Mouse (Mus musculus): ENCODE results near the gene Gm28047. TPM values are rescaled to one million over a fixed set of nuclear protein-coding genes. Genes with fewer than 3 reads are reported as not detected.

Gene Gm28047
- polyA plus RNA-seq, 1 experiment from 2014 or later = not detected

- H3K4me2 ChIP-seq (ENCODE audit: low read depth, low read length) = no peak overlapping the region
- no peaks in the 10 kb centered on the region for H3K4me1 ChIP-seq (replicated peaks; ENCODE audit: control insufficient read depth, insufficient read depth, low read length)
- H3K27me3 ChIP-seq (ENCODE audit: control insufficient read depth, insufficient read depth, low read depth, low read length) = no peaks in the 10 kb centered on the region
- ATAC-seq (ENCODE audit: low read depth) = no peak
- H3K9me3 ChIP-seq (ENCODE audit: control insufficient read depth, low read length) = no peaks in the 10 kb centered on the region
- H3K4me3 ChIP-seq (ENCODE audit: low read length) = no peak overlapping the region
- peaks cover 35% of the 10 kb centered on the region for H3K36me3 ChIP-seq (ENCODE audit: control insufficient read depth, insufficient read depth, low read length)
- no peak overlapping the region for H3K9ac ChIP-seq (ENCODE audit: low read length)
- WGBS = 69% methylated on average over 3 of the region's 3 CpGs
- no peak overlapping the region for H3K27ac ChIP-seq (ENCODE audit: low read length)
Observed at GRCm38 (mm10) chr15:102546677-102547427, 78.0 kb downstream of the Gm28047 start.

GRCm38 (mm10) chr15:102546246-102546645 lies 78.6 kb downstream of the Gm28047 start:
- no peak overlapping the region for H3K4me2 ChIP-seq (ENCODE audit: low read depth, low read length)
- peaks cover 35% of the 10 kb centered on the region for H3K36me3 ChIP-seq (ENCODE audit: control insufficient read depth, insufficient read depth, low read length)
- no peak overlapping the region for H3K4me3 ChIP-seq (ENCODE audit: low read length)
- H3K27ac ChIP-seq (ENCODE audit: low read length) = no peak overlapping the region
- no peaks in the 10 kb centered on the region for H3K9me3 ChIP-seq (ENCODE audit: control insufficient read depth, low read length)
- H3K4me1 ChIP-seq (replicated peaks; ENCODE audit: control insufficient read depth, insufficient read depth, low read length) = no peaks in the 10 kb centered on the region
- H3K9ac ChIP-seq (ENCODE audit: low read length) = no peak overlapping the region
- no peaks in the 10 kb centered on the region for H3K27me3 ChIP-seq (ENCODE audit: control insufficient read depth, insufficient read depth, low read depth, low read length)
- no peak for ATAC-seq (ENCODE audit: low read depth)
- WGBS = 86% methylated on average over 3 of the region's 3 CpGs

- no peak for ATAC-seq (ENCODE audit: low read depth)
- H3K36me3 ChIP-seq (ENCODE audit: control insufficient read depth, insufficient read depth, low read length) = peaks cover 42% of the 10 kb centered on the region
- no peaks in the 10 kb centered on the region for H3K27me3 ChIP-seq (ENCODE audit: control insufficient read depth, insufficient read depth, low read depth, low read length)
- H3K4me1 ChIP-seq (replicated peaks; ENCODE audit: control insufficient read depth, insufficient read depth, low read length) = no peaks in the 10 kb centered on the region
- H3K4me3 ChIP-seq (ENCODE audit: low read length) = no peak overlapping the region
- no peak overlapping the region for H3K9ac ChIP-seq (ENCODE audit: low read length)
- H3K9me3 ChIP-seq (ENCODE audit: control insufficient read depth, low read length) = no peaks in the 10 kb centered on the region
- no peak overlapping the region for H3K27ac ChIP-seq (ENCODE audit: low read length)
- no peak overlapping the region for H3K4me2 ChIP-seq (ENCODE audit: low read depth, low read length)
- WGBS = 92% methylated on average over 4 of the region's 4 CpGs
Observed at GRCm38 (mm10) chr15:102544801-102545200, 80.1 kb downstream of the Gm28047 start.

- no peaks in the 10 kb centered on the region for H3K4me1 ChIP-seq (replicated peaks; ENCODE audit: control insufficient read depth, insufficient read depth, low read length)
- no peaks in the 10 kb centered on the region for H3K9me3 ChIP-seq (ENCODE audit: control insufficient read depth, low read length)
- peaks cover 67% of the 10 kb centered on the region for H3K36me3 ChIP-seq (ENCODE audit: control insufficient read depth, insufficient read depth, low read length)
- no peak overlapping the region for H3K27ac ChIP-seq (ENCODE audit: low read length)
- ATAC-seq (ENCODE audit: low read depth) = no peak
- no peak overlapping the region for H3K4me2 ChIP-seq (ENCODE audit: low read depth, low read length)
- H3K9ac ChIP-seq (ENCODE audit: low read length) = no peak overlapping the region
- no peak overlapping the region for H3K4me3 ChIP-seq (ENCODE audit: low read length)
- no peaks in the 10 kb centered on the region for H3K27me3 ChIP-seq (ENCODE audit: control insufficient read depth, insufficient read depth, low read depth, low read length)
- 83% methylated on average over 7 of the region's 7 CpGs for WGBS
Observed at GRCm38 (mm10) chr15:102533926-102534325, 90.9 kb downstream of the Gm28047 start.

- no peaks in the 10 kb centered on the region for H3K27me3 ChIP-seq (ENCODE audit: control insufficient read depth, insufficient read depth, low read depth, low read length)
- no peak overlapping the region for H3K4me3 ChIP-seq (ENCODE audit: low read length)
- H3K9me3 ChIP-seq (ENCODE audit: control insufficient read depth, low read length) = no peaks in the 10 kb centered on the region
- WGBS = 86% methylated on average over 3 of the region's 3 CpGs
- no peak for ATAC-seq (ENCODE audit: low read depth)
- peaks cover 76% of the 10 kb centered on the region for H3K36me3 ChIP-seq (ENCODE audit: control insufficient read depth, insufficient read depth, low read length)
- no peak overlapping the region for H3K4me2 ChIP-seq (ENCODE audit: low read depth, low read length)
- no peak overlapping the region for H3K9ac ChIP-seq (ENCODE audit: low read length)
- no peaks in the 10 kb centered on the region for H3K4me1 ChIP-seq (replicated peaks; ENCODE audit: control insufficient read depth, insufficient read depth, low read length)
- no peak overlapping the region for H3K27ac ChIP-seq (ENCODE audit: low read length)
Observed at GRCm38 (mm10) chr15:102532106-102532900, 92.6 kb downstream of the Gm28047 start.

- no peaks in the 10 kb centered on the region for H3K27me3 ChIP-seq (ENCODE audit: control insufficient read depth, insufficient read depth, low read depth, low read length)
- H3K27ac ChIP-seq (ENCODE audit: low read length) = no peak overlapping the region
- no peaks in the 10 kb centered on the region for H3K4me1 ChIP-seq (replicated peaks; ENCODE audit: control insufficient read depth, insufficient read depth, low read length)
- ATAC-seq (ENCODE audit: low read depth) = no peak
- WGBS = 87% methylated on average over 4 of the region's 4 CpGs
- H3K9ac ChIP-seq (ENCODE audit: low read length) = no peak overlapping the region
- H3K4me3 ChIP-seq (ENCODE audit: low read length) = no peak overlapping the region
- H3K4me2 ChIP-seq (ENCODE audit: low read depth, low read length) = no peak overlapping the region
- peaks cover 73% of the 10 kb centered on the region for H3K36me3 ChIP-seq (ENCODE audit: control insufficient read depth, insufficient read depth, low read length)
- no peaks in the 10 kb centered on the region for H3K9me3 ChIP-seq (ENCODE audit: control insufficient read depth, low read length)
Observed at GRCm38 (mm10) chr15:102531586-102531985, 93.3 kb downstream of the Gm28047 start.

- H3K27ac ChIP-seq (ENCODE audit: low read length) = no peak overlapping the region
- no peak overlapping the region for H3K4me2 ChIP-seq (ENCODE audit: low read depth, low read length)
- no peaks in the 10 kb centered on the region for H3K9me3 ChIP-seq (ENCODE audit: control insufficient read depth, low read length)
- WGBS = 70% methylated on average over 4 of the region's 4 CpGs
- no peaks in the 10 kb centered on the region for H3K4me1 ChIP-seq (replicated peaks; ENCODE audit: control insufficient read depth, insufficient read depth, low read length)
- no peak for ATAC-seq (ENCODE audit: low read depth)
- H3K27me3 ChIP-seq (ENCODE audit: control insufficient read depth, insufficient read depth, low read depth, low read length) = no peaks in the 10 kb centered on the region
- H3K4me3 ChIP-seq (ENCODE audit: low read length) = no peak overlapping the region
- H3K9ac ChIP-seq (ENCODE audit: low read length) = no peak overlapping the region
- H3K36me3 ChIP-seq (ENCODE audit: control insufficient read depth, insufficient read depth, low read length) = peaks cover 64% of the 10 kb centered on the region
Observed at GRCm38 (mm10) chr15:102530566-102530965, 94.3 kb downstream of the Gm28047 start.

- WGBS = 97% methylated on average over 1 of the region's 1 CpGs
- H3K36me3 ChIP-seq (ENCODE audit: control insufficient read depth, insufficient read depth, low read length) = peaks cover 63% of the 10 kb centered on the region
- no peak overlapping the region for H3K9ac ChIP-seq (ENCODE audit: low read length)
- no peaks in the 10 kb centered on the region for H3K9me3 ChIP-seq (ENCODE audit: control insufficient read depth, low read length)
- no peak overlapping the region for H3K4me2 ChIP-seq (ENCODE audit: low read depth, low read length)
- no peak for ATAC-seq (ENCODE audit: low read depth)
- no peak overlapping the region for H3K27ac ChIP-seq (ENCODE audit: low read length)
- H3K4me3 ChIP-seq (ENCODE audit: low read length) = no peak overlapping the region
- H3K4me1 ChIP-seq (replicated peaks; ENCODE audit: control insufficient read depth, insufficient read depth, low read length) = no peaks in the 10 kb centered on the region
- no peaks in the 10 kb centered on the region for H3K27me3 ChIP-seq (ENCODE audit: control insufficient read depth, insufficient read depth, low read depth, low read length)
Observed at GRCm38 (mm10) chr15:102528396-102528795, 96.5 kb downstream of the Gm28047 start.

GRCm38 (mm10) chr15:102527936-102528335 lies 96.9 kb downstream of the Gm28047 start:
- Histone ChIP-seq H3K9me3 (ENCODE audit: control insufficient read depth, low read length) (no peaks in the 10 kb centered on the region), H3K27ac (ENCODE audit: low read length) (no peak overlapping the region), H3K4me3 (ENCODE audit: low read length) (no peak overlapping the region), H3K27me3 (ENCODE audit: control insufficient read depth, insufficient read depth, low read depth, low read length) (no peaks in the 10 kb centered on the region), H3K36me3 (ENCODE audit: control insufficient read depth, insufficient read depth, low read length) (peaks cover 59% of the 10 kb centered on the region), H3K9ac (ENCODE audit: low read length) (no peak overlapping the region), H3K4me2 (ENCODE audit: low read depth, low read length) (no peak overlapping the region), H3K4me1 (replicated peaks; ENCODE audit: control insufficient read depth, insufficient read depth, low read length) (no peaks in the 10 kb centered on the region)
- ATAC-seq (ENCODE audit: low read depth) = no peak
- WGBS = 71% methylated on average over 3 of the region's 3 CpGs
